Mouse (Mus musculus): ENCODE measurements around the gene Ddx19a. TPM values are rescaled to one million over a fixed set of nuclear protein-coding genes. Genes with fewer than 3 reads are reported as not detected.

Ddx19a gene
- total RNA-seq (2023) = 66.5 TPM

GRCm38 (mm10) chr8:110997547-110998531 lies at the start of gene Ddx19a:
TSS of gene Ddx19a (minus strand) at chr8:110997800.

DNA sequence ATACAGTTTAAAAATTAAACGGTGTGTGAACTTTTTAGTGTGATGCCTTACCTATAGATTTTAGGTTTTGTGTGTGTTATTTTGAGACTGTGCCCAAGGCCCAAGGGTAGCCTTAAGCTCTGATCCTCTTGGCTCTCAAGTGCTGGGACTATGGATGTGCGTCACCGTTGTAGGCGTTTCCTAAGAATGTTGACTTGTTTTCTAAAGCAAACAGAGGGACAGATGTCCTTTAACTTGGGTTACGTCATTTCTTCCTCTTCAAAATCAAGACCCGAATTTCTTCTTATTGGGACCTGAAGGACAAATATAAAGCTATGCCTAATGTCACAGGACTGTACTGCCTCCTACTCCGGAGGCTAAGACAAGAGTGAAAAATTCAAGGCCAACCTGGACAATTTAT lies 35.3 kb upstream of the Ddx19a start, which contains the start of gene Aars:
Aars (plus strand) TSS at position 229 of the 400 bp plus-strand sequence.

GRCm38 (mm10) chr8:111031572-111031971 lies 34.0 kb upstream of the Ddx19a start, which contains the start of gene Ddx19b:
TSS of gene Ddx19b (minus strand) at chr8:111031751.

Other genes starting within 250 kb of the Ddx19a start
- gene Il34, start 191.9 kb downstream of the Ddx19a start, total RNA-seq (2023) = not detected
- gene Cog4, start 151.2 kb downstream of the Ddx19a start, total RNA-seq (2023) = 59.5 TPM
- 184 TPM for gene Sf3b3, start 151.0 kb downstream of the Ddx19a start, total RNA-seq (2023)
- 9.9 TPM for gene Fuk, start 95.3 kb downstream of the Ddx19a start, total RNA-seq (2023)
- 9.8 TPM for gene St3gal2, start 77.9 kb downstream of the Ddx19a start, total RNA-seq (2023)
- 20.0 TPM for gene Ddx19b, start 34.0 kb upstream of the Ddx19a start, total RNA-seq (2023)
- gene Aars, start 35.3 kb upstream of the Ddx19a start, total RNA-seq (2023) = 57.6 TPM
- gene Exosc6, start 58.5 kb upstream of the Ddx19a start, total RNA-seq (2023) = 13.5 TPM
- gene Clec18a, start 94.6 kb upstream of the Ddx19a start, total RNA-seq (2023) = not detected
- gene Pdpr, start 96.8 kb upstream of the Ddx19a start, total RNA-seq (2023) = 23.3 TPM

Measured in CD4-positive naive resting alpha-beta T cell, adult 76 days (primary cell).